Mouse (Mus musculus) hindbrain, postnatal 0 days (tissue): ENCODE results near the gene Gpr152. TPM values are rescaled to one million over a fixed set of nuclear protein-coding genes. Genes with fewer than 3 reads are reported as not detected.
"Not testable (repeated sequence)": the region's sequence is repeated elsewhere in the genome, so short reads cannot be mapped to it uniquely, and the experiment has no call there.

ENCODE experiments used
- ATAC-seq: fragments of 200-750 bp; cut with Nextera tagmentation; 2 replicates; pipeline ENCODE4 v1.8.0; 2017; ENCODE audit warnings: mild to moderate bottlenecking, moderate TSS enrichment, moderate library complexity
- DNase-seq: peaks from one replicate; pipeline ENCODE4 v3.0.0-alpha.2; 2015; ENCODE audit warnings: low spot score
- H3K27ac ChIP-seq: fragments of 300-500 bp; sonication (generic); 2 replicates; pipeline ENCODE4 v1.5.1; 2014; ENCODE audit warnings: mild to moderate bottlenecking
- H3K27me3 ChIP-seq: fragments of 300-500 bp; sonication (generic); 2 replicates; pipeline ENCODE4 v1.6.1; 2014; ENCODE audit warnings: low read length, mixed read lengths; ENCODE audit not compliant: insufficient read depth
- H3K36me3 ChIP-seq: fragments of 300-500 bp; sonication (generic); 2 replicates; pipeline ENCODE4 v1.6.1; 2014; ENCODE audit warnings: low read length, mixed read lengths; ENCODE audit not compliant: insufficient read depth
- H3K4me1 ChIP-seq: fragments of 300-500 bp; sonication (generic); 2 replicates; pipeline ENCODE4 v1.6.1; 2014; ENCODE audit warnings: antibody characterized with exemption, low read length, mixed read lengths; ENCODE audit not compliant: insufficient read depth
- H3K4me2 ChIP-seq: fragments of 300-500 bp; sonication (generic); 2 replicates; pipeline ENCODE4 v1.6.1; 2014; ENCODE audit warnings: low read depth, mild to moderate bottlenecking, low read length, moderate library complexity, mixed read lengths
- H3K4me3 ChIP-seq: fragments of 300-500 bp; sonication (generic); 2 replicates; pipeline ENCODE4 v1.5.1; 2014; ENCODE audit warnings: low read length
- H3K9ac ChIP-seq: fragments of 300-500 bp; sonication (generic); replicated peaks from 2 replicates; pipeline ENCODE4 v1.6.1; 2014; ENCODE audit warnings: mild to moderate bottlenecking, low read length, moderate library complexity, mixed read lengths
- H3K9me3 ChIP-seq: fragments of 300-500 bp; sonication (generic); 2 replicates; pipeline ENCODE4 v1.6.1; 2016; ENCODE audit warnings: low read length, mixed read lengths
- CTCF ChIP-seq: IDR thresholded peaks from 2 replicates; pipeline ENCODE4 v1.5.1; 2016; ENCODE audit warnings: antibody characterized with exemption, control low read depth, low read depth
- WGBS: fragments of 180-500 bp; shearing (Covaris S2); extraction: QIAGEN DNeasy Blood & Tissue Kit; methylation state at CpG from one replicate; pipeline ENCODE4 v1.1.7; 2014; 5-methylcytosine and 5-hydroxymethylcytosine counted together
- polyA plus RNA-seq: library from polyadenylated mRNA; unstranded; fragments of >200 nt; fragmentation: Nextera tagmentation; extraction: Ambion mirVana; gene quantifications from 2 replicates; pipeline ENCODE4 v1.2.1, GENCODE M21; 2015
- total RNA-seq: library from RNA; depleted of rRNA; stranded (reverse); fragments of >200 nt; gene quantifications from 2 replicates; pipeline ENCODE4 v1.2.3, GENCODE M21; 2014

Gene Gpr152
- total and polyA plus RNA-seq, 2 experiments from 2014 or later, result 0.05 to 0.37 TPM

GRCm38 (mm10) chr19:4121097-4121805 lies 18.3 kb upstream of the Gpr152 start:
- H3K27ac ChIP-seq, result peak overlapping the region; percentile 87
- H3K9ac ChIP-seq, result peak overlapping the region; percentile 50
- no peaks in the 10 kb centered on the region for H3K27me3 ChIP-seq
- no peaks in the 10 kb centered on the region for H3K9me3 ChIP-seq
- DNase-seq (peak; percentile 99), ATAC-seq (peak; percentile 83)
- peak overlapping the region; percentile 50 for H3K4me2 ChIP-seq
- H3K36me3 ChIP-seq, result no peaks in the 10 kb centered on the region; the same call in 1 of the 2 replicates
- WGBS, result 2% methylated on average over 38 of the region's 38 CpGs
- H3K4me1 ChIP-seq, result peaks cover 8% of the 10 kb centered on the region
- TF ChIP-seq CTCF, result no peak
- H3K4me3 ChIP-seq, result peak overlapping the region; percentile 41

GRCm38 (mm10) chr19:4121896-4122295 lies 17.7 kb upstream of the Gpr152 start:
- 58% methylated on average over 6 of the region's 6 CpGs for WGBS
- 0 out of 2 replicates have a peak overlapping the region, but pooled peaks have one; percentile 87 for H3K27ac ChIP-seq
- not testable (repeated sequence) for DNase-seq, H3K9me3 ChIP-seq, H3K9ac ChIP-seq, H3K4me3 ChIP-seq, H3K27me3 ChIP-seq, ATAC-seq, H3K36me3 ChIP-seq
- peak overlapping the region; percentile 27; the same call in 1 of the 2 replicates for H3K4me2 ChIP-seq
- peaks cover 12% of the 10 kb centered on the region for H3K4me1 ChIP-seq

DNA sequence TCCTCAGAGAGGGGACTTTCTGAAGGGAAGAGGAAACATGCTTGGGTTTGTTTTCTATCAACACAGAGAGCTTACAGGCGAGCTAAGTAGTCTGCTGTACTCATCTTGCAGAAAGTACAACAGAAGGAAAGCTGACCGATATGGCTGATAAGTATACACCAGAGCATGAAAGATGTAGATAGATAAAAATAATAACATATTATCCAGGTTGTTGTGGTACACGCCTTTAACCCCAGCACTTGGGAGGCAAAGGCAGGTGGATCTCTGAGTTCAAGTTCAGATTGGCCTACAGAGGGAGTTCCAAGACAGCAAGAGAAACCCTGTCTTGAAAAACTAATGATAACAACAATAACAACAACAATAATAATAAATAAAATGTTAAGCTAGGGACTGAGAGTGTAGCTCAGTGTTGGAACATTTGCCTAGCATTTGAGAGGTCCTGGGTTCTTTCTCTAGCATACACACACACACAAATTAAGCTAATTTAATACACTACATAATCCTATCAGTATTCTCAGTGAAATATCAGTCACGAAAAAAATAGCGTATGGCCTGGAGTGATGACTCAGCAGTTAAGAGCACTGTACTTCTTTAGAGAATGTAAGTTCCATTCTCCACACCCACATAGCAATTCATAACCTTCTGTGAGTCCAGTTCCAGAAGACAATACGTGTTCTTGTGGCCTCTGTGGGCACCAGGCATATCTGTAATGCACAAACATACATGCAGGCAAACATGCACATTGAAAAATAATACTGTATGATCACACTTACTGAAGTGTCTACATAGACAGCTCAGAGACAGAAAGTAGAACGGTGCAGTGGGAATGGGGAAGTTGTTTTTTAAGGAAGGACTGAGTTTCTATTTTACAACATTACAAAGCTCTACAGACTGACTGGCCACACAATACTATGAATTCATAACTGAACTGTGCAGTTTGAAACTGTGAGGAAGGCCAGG lies 16.9 kb upstream of the Gpr152 start:
- H3K4me2 ChIP-seq, result no peak overlapping the region
- no peak for ATAC-seq

GRCm38 (mm10) chr19:4124432-4124831 lies 15.2 kb upstream of the Gpr152 start:
- Histone ChIP-seq H3K4me2 (no peak overlapping the region), H3K9ac (no peak overlapping the region), H3K4me3 (no peak overlapping the region), H3K36me3 (peaks cover 8% of the 10 kb centered on the region; the same call in 1 of the 2 replicates), H3K9me3 (no peaks in the 10 kb centered on the region), H3K4me1 (peaks cover 15% of the 10 kb centered on the region), H3K27me3 (no peaks in the 10 kb centered on the region), H3K27ac (no peak overlapping the region)
- ATAC-seq (no peak), DNase-seq (no peak)
- no peak for TF ChIP-seq CTCF
- WGBS, result 82% methylated on average over 4 of the region's 4 CpGs

More for the DNA sequence above, 16.9 kb upstream of the Gpr152 start:
- Histone ChIP-seq H3K4me3 (no peak overlapping the region), H3K27me3 (no peaks in the 10 kb centered on the region), H3K27ac (no peak overlapping the region), H3K4me1 (peaks cover 15% of the 10 kb centered on the region), H3K9me3 (no peaks in the 10 kb centered on the region), H3K36me3 (peaks cover 1% of the 10 kb centered on the region; the same call in 1 of the 2 replicates), H3K9ac (no peak overlapping the region)
- no peak for DNase-seq
- no peak for TF ChIP-seq CTCF
- WGBS, result 86% methylated on average over 7 of the region's 7 CpGs

GRCm38 (mm10) chr19:4125268-4125667 lies 14.3 kb upstream of the Gpr152 start:
- ATAC-seq (peak; percentile 46), DNase-seq (peak; percentile 30)
- H3K27me3 ChIP-seq, H3K9me3 ChIP-seq: not testable (repeated sequence)
- 9% methylated on average over 4 of the region's 4 CpGs for WGBS
- Histone ChIP-seq H3K36me3 (peaks cover 12% of the 10 kb centered on the region), H3K9ac (peak overlapping the region; percentile 92; the same call in 1 of the 2 replicates), H3K27ac (peak overlapping the region; percentile 86), H3K4me3 (peak overlapping the region; percentile 84), H3K4me1 (peaks cover 13% of the 10 kb centered on the region), H3K4me2 (peak overlapping the region; percentile 70)

DNA sequence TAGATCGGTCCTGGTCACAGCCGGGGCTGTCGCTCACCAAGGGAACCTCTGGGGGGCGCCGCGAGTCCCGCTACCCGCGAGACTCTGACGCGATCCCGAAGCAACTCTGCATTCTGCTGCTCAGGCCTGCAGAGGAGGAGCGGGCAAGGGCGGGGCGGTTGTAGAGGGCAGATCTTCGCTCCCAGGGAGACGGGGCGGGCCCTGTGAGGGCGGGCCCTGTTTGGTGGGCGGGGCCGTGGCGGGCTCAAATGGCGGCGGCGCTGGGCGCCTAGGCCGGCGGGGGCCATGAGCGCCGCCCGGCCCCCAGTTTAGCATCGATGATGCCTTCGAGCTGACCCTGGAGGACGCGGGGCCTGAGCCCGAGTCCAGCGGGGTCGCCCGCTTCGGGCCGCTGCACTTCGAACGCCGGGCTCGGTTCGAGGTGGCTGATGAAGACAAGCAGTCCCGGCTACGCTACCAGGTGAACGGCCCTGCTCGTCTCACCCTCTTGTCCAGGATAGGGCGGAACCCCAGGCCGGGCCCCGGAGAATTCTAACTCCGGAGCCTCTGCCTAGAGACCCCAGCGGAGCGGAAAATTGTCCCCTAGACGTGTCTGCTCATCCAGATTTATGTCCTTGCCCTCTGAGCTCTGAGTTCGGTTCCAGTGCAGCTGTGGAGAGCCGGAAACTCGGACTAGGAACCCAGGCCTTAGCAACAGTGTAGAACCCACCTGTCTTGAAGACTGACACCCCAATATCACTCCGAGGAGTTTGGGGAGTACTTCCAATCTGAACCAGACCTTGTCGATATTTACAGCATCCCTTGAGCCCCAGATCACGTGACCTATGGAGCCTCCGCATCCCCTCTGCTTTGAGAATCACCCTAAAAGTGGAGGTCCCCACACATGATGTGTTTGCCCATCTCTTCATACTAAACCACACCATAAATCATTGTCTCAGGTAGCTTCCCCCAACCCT lies 13.6 kb upstream of the Gpr152 start, which contains the start of gene Aip:
Aip (minus strand) TSS at position 118 of the 956 bp plus-strand sequence.
- TF ChIP-seq CTCF, result peak; percentile 72
- Histone ChIP-seq H3K4me3 (peak within 1 kb of the TSS; percentile 84), H3K9me3 (no peaks in the 10 kb centered on the region), H3K36me3 (peaks cover 14% of the 10 kb centered on the region), H3K4me2 (peak within 1 kb of the TSS; percentile 70), H3K4me1 (peaks cover 7% of the 10 kb centered on the region; the same call in 1 of the 2 replicates), H3K9ac (peak within 1 kb of the TSS; percentile 92), H3K27ac (peak within 1 kb of the TSS; percentile 86), H3K27me3 (no peaks in the 10 kb centered on the region)
- ATAC-seq, result peak; percentile 96
- DNase-seq, result peak; percentile 99
- 2% methylated on average over 59 of the region's 64 CpGs for WGBS
